Mouse (Mus musculus) heart, postnatal 0 days (tissue): ENCODE measurements around the gene Oxsr1.

Source experiments
- CTCF ChIP-seq: IDR thresholded peaks from 2 replicates; pipeline ENCODE4 v1.5.1; 2016; ENCODE audit warnings: antibody characterized with exemption, control low read depth, low read depth
- EP300 ChIP-seq: IDR thresholded peaks from 2 replicates; pipeline ENCODE4 v1.6.1; 2016; ENCODE audit warnings: antibody characterized with exemption, low read depth

- TF ChIP-seq CTCF (no peak), EP300 (no peak)
Measured at GRCm38 (mm10) chr9:119280894-119281682, 41.1 kb downstream of the Oxsr1 start.
